Mouse (Mus musculus): ENCODE data around the gene Cysrt1.

The Cysrt1 gene

GRCm38 (mm10) chr2:25210686-25211085 lies 31.6 kb downstream of the Cysrt1 start:
- no peak for DNase-seq (ENCODE audit: low read depth, low spot score)

DNA sequence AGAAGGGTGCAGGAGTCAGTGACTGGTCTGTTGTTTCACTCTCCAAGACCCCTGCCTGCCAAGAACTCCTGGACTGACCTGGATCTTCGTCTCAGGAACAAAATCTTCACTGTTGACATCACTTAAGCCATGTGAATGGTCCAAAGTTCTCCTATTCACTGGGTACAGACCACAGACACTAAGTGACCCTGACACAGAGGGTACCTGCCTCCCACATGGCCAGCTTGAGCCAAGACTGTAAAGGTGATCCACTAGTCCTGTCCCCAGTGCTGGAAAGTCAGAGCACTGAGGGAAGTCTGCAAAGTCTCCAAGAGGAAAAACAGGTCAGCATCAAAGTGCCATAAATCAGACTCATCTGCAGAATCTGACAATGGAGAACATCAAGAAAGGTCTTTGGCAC lies 34.7 kb downstream of the Cysrt1 start:
- no peak for DNase-seq (ENCODE audit: low read depth, low spot score)

DNA sequence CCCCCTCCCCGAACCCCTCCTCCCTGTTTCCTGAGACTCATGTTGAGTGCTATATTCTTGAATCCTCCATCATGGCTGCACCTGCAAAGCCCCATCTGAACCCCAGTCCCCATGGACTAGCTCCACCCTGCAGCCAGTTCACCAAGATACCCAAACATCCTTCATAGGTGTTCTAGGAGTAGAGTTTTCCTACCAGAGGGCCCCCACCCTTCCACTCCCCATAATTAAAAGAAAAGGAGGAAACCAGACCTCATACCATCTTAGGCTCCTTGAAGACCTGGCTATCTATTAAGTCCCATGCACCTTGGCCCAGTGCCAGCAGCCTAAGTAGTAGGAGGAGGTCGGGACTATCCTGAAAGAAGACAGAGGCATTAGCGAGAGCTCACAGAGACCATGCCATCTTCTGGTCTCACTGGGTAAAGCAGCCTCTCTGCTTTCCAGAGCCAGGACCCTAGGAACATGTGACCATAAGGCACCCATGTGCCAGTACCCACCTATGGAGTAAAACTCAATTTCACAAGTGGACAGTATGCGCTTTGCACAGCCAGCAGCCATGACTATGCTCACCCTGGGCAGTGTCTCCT lies 38.5 kb downstream of the Cysrt1 start:
- DNase-seq (ENCODE audit: low read depth, low spot score), result peak; percentile 65

GRCm38 (mm10) chr2:25200631-25201030 lies 41.6 kb downstream of the Cysrt1 start:
- DNase-seq (ENCODE audit: low read depth, low spot score), result no peak

DNA sequence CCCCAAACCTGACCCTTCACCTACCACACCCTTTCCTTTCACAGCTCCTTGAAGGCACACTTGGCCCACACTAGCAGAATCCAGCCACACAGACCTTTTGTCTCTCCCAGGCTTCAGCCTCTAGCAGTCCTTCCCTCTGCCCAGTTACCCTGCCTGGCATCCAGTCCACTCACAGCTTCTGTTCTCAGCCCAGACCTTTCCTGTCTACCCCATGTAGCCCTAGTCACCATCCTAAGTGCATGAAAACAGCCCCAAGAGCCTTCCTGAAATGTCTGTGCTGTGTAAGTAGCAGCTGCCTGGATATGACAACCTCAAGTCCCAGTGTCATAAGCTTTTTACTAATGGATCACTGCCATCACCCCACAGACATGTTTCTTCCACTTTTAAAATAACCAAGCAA lies 44.3 kb downstream of the Cysrt1 start:
- no peak for DNase-seq (ENCODE audit: low read depth, low spot score)

GRCm38 (mm10) chr2:25197191-25197590 lies 45.1 kb downstream of the Cysrt1 start:
- no peak for DNase-seq (ENCODE audit: low read depth, low spot score)

GRCm38 (mm10) chr2:25196172-25196954 lies 45.9 kb downstream of the Cysrt1 start, which contains the start of gene Tor4a:
Gene Tor4a (minus strand): TSS chr2:25196886.
- DNase-seq (ENCODE audit: low read depth, low spot score), result peak; percentile 96

DNA sequence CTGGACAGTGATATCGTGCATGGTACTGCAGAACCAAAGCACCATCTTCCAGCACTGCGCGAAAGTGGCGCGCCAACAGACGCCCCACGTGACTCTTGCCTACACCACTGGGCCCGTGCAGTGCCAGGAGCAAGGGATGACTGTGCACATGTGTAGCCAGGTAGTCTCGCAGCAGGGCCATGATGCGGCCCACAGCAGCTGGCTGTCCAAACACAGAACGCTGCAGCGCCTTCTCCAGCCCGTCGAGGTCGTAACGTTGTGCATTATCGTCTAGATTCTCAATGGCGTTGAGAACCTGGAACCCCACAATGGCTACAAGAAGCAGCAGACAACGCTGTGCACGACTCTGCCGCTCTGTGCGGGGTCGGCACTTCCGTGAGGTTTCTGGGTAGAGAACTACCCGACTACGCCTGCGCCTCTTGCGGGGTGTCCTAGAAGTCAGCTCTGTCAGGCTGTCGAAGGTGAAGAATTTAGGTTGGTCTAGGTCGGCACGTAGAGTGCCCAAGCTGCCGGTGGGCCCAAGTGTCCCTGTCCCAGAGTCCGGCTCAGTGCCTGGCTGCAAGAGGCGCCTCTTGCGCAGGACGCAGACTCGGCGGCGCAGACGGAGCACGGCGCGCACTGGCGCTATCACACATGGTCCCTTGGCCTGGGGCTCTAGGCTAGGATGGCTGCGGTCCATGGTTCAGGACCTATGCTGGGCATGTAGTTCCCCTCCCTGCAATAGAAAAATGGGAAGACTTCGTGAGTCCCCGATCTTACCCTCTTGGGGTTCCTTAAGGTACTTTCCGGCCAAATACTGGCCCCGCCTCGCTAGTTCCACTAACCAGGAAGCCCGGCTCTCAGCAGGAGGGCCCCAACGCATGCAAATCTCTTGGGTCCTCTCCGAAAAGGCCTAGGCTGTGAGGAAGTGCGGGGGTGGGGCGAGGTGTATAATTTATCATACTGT lies 46.8 kb downstream of the Cysrt1 start:
- DNase-seq (ENCODE audit: low read depth, low spot score), result peak; percentile 86

DNA sequence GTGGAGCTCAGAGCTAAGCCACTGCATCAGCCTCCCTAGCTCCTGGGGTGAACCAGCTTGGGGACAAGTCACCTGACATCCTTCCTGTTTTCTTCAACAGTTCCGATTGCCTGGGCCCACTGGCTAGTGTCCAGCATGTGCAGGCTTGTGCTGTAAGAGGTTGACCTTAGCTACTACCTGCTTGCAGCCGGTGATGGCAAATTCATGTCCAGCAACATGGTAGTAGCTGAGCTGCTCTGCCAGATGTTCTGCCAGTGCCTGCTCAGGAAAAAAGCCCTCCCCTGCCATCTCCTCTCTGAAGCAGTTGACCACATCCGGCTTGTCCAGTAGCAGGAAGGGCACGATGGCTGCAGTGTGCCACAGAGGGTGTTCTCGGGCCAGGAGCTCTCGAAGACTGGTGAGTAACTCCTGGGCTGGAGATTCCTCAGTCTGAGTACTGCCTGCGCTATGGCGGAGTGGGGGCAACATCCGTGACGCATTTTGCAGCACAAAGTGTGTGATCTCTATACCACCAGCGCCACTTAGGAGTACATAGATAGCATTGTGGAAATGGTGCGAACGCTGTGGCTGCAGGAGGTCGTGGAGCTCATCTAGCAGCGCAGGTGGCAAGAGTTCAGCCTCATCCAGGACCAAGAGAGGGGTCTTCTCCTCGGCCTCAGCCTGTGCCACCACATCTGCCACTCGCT lies 47.6 kb downstream of the Cysrt1 start:
- no peak for DNase-seq (ENCODE audit: low read depth, low spot score)

GRCm38 (mm10) chr2:25194006-25194405 lies 48.2 kb downstream of the Cysrt1 start:
- DNase-seq (ENCODE audit: low read depth, low spot score), result no peak

DNA sequence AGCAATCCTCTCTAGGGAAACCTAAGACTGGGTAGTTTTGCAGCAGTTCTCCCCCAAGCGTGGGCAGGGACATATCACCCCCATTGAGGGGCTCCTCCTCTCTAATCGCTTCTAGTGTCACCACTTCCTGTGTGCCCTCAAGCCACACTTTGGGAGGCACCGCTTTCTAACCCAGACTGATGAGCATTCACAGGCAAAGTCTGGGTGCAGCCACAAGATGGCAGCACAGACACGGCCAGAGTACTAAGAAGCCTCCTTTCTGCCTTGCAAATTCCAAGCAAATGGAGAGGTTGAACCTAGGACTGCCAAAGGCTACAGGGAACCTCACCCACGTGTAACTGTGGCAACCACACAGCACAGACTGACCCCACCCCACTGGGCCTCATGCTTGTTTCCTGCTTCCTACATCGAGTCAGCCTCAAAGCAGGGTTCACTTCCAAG lies 48.9 kb downstream of the Cysrt1 start:
- peak; percentile 97 for DNase-seq (ENCODE audit: low read depth, low spot score)
